Mouse (Mus musculus): ENCODE results near the gene Mcu.

Gene Mcu

DNA sequence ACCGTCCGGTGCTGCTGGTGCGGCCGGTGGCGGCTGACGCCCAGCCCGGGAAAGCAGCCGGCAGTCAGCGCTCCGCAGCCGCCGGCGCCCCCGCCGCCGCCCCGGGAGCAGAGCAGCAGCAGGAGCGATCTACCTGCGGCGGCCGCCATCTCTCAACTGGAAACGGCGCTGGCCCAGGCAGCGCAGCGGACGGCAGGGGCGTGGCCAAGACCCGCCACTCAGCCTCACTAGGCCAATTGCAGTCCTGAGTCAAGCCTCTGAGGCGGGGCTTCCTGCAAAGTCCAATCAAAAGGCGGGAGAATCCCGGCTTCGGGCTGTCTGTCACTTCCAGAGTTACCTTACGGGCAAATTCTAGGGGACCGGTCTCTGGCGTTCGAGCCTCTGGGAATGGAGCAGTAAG, at the start of gene Mcu:
Gene Mcu, minus strand, starts transcription at position 171 of the 400 bp plus-strand sequence.
- peak; percentile 98 for DNase-seq

DNA sequence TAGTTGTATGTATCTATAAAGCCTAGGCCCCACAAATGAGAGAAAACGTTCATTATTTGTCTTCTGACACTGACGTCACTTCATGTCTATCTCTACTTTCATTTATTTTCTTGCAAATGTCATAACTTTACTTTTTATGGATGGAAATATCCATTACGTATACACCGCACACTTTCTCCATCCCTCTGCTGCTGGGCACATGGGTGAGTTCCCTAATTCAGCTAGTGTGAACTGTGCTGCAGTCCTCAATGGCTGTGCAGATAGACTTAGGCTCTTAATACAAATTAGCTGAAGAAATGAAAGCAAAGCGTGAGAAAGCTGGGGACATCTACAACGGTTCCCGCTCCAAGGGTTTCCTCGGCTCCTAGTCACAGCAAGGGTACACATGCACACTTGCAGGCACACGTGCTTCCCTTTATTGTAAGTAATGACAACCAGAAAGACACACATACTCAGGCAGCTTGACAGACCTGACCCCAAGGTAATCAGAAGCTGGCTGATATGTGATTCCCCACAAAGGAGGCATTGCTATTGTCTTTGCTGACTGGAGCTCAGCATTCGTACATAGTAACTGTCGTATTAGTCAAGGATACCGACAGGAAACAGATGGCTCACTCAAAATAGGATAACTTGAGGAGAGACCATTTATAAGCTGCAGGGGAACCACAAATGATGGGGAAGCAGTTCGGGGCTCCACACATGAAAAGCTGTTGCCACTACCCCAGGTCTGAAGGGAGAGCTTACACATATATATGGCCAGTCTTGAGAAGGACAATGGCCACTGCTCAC, 49.2 kb upstream of the Mcu start:
- peak in 1 of 2 experiments; percentile 15 for DNase-seq

DNA sequence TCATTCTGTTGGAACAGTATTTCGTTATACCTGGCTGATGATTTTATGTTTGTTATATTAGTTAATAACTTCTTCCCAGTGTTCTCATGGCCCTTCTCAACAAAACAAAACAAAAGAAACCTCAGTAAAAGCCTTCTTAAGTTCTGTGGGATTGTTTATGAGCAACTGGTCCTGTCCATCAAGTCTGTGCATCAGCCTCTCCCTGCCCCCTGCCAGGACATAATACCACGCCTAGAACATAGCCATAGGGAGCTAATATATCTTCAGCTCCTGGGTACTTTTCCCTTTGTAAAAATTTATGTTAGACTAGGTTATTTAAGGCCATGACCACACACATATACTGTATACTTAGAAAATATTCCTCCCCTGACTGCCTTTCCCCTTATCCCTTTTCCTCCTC, 48.3 kb upstream of the Mcu start:
- DNase-seq: no peak

DNA sequence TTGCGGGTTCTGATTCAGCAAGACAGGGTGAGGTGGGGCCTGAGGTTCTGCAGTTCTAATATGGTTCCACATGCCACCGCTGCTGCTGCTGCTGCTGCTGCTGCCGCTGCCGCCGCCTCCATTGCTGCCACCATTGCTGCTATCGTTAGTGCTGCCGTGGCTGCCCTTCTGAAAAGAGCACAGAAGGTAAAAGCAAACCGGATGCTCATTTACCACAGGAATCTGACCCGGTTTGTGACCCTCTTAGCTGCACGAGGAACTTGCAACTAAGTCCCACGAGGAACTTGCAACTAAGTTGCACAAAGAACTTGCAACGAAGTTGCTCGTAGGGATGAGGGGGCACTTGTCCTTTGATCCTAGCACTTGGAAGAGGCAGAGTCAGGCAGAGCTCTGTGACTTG, 40.3 kb upstream of the Mcu start:
- DNase-seq: no peak

DNA sequence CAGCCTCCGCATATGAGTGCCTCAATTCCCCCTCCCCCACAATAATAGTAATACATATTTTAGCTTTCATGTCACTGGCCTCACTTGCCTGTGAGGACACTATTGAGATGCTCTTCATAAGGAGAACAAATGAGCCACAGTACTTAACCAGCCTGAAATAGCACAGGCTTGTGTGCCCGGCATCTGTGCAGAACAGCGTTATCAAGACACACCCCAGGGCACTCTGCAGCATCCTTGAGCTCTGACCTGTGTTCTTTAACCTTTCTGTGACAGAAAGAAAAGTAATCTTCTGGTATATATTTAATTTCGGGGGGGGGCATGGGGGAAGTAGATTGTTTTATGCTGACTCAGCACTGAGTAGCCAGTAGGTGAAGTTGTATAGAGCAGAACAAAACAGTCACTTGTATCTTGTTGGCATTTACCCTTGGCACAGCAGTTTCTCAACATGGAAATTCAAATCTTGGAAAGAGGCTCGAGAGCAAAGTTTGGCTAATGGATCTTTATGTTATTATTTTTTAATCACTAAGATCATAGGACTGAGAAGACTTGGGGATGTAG, 30.4 kb upstream of the Mcu start:
- no peak for DNase-seq

DNA sequence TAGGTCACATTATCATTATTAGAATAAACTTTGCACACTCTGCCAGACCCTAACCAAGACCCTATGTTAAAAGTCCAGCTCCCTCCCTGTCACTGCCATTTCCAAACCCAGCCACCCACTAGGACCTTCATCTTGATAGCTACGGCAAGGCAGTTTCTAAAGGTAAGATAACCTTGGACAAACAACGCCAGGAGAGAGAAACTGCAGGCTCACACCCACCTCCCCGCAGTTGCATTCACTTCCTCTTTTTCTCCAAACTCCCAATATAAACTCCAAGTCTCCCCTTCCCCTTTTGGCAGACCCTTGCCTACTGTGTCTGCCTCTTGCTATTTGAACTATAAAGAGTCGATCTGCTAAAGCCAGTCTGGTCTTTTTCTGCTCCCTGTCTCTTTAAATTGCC, 28.7 kb upstream of the Mcu start:
- DNase-seq: no peak

DNA sequence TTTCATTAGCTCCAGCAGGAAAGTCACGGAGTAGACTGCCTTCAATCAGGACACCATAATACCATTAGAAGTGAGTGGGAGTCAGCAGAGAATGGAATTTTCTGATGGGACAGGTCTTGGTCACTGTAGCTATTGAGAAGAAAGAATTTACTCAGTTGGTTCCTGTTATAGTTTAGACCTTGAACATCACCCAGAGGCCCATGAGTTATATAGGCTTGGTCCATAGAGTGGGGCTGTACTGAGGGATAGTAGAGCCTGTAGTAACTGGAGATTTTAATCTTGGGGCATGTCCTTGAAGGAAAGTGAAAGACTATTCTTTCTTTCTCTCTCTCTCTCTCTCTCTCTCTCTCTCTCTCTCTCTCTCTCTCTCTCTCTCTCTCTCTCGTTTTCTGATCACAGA, 28.2 kb upstream of the Mcu start:
- DNase-seq: no peak

DNA sequence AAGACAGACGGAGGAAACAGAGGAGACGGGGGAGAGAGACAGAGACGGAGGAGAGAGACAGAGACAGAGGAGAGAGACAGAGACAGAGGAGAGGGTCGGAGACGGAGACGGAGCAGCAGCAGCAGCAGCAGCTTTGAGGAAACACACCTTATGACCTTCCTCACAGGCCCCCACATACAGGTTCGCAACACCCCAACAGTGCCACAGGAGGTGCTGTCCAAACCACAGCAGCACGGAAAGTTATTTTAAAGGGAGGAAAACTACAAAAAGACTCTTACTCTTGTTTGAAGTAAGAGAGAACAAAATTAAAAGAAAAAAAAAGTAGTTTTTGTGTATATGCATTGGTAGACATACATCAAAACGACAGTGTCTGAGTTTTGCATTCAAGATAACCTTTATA, 27.2 kb upstream of the Mcu start:
- DNase-seq: no peak

DNA sequence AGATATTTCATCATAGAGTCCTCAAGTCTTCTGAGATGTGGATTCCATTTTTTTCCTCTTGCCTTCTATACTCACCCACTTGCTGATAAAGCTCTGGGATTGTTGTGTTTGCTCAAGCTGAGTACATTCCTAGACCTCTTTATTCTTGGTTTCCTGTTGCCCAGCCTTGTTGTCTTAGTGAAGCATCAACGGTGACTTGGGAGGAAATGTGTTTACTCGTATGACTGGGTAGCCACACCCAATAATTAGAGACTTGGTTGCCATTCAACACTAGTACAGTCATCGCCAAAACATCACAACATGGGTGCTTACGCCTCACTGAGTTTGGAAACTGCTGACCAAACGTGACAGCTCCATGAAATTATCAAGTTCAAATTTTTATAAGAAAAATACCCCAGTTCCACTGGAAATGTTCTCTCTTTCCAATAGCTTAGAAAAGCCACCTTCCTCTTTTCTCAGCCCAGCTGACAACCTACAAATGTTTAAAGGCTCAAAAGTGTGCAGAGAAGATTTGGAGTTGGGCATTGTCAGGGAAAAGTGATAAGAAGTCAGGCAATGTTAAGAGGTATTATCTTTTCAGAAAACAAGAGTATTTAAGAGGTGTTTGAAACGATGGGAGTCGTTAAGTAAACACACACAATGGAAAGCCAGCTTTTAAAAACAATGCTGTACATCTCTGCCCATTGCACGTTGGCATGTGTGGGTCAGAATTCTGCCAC, 26.3 kb upstream of the Mcu start:
- peak; percentile 59 to 70 for DNase-seq

DNA sequence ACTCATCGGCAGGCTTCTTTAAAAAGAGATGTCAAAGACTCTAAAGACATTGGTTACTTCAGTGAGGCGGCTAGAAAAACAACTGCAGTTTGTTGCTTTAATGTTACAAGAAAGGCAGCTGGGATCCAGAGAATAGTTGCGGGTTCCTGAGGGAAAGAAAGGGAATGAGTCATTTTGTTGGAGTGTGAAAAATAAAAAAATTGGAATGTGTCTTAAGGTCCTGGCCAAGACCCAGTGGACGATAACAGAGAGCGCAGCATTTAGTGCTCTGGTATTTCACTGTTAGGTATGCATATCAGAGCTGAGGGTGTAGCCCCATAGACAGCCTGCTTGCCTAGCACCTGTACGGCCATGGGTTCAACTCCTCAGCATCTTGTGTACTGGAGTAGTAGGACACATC, 22.1 kb upstream of the Mcu start:
- no peak for DNase-seq

DNA sequence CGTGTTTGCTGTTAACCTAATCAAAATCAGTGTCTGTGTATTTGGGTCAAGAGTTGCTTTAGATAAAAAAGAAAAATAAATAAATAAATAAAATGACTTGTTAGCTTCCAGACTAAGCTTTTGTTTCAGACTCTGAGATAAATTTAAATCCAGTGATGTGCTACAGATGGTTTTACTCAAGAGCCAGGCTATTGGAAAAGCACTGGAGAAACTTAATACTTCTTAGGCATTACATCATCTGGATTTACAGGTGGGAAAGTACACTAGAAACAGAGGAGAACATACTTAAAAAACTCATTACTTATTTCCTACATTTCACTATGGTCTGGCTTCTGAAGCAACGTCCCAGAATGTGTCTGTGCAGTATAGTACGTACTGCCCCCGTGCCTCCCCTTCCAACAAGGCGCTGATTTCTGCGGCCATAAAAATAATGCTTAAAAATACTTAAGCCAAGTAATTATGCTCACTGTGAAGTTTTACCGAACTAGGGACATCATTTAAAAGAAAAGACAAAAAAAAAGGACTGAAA, 21.2 kb upstream of the Mcu start:
- no peak for DNase-seq

DNA sequence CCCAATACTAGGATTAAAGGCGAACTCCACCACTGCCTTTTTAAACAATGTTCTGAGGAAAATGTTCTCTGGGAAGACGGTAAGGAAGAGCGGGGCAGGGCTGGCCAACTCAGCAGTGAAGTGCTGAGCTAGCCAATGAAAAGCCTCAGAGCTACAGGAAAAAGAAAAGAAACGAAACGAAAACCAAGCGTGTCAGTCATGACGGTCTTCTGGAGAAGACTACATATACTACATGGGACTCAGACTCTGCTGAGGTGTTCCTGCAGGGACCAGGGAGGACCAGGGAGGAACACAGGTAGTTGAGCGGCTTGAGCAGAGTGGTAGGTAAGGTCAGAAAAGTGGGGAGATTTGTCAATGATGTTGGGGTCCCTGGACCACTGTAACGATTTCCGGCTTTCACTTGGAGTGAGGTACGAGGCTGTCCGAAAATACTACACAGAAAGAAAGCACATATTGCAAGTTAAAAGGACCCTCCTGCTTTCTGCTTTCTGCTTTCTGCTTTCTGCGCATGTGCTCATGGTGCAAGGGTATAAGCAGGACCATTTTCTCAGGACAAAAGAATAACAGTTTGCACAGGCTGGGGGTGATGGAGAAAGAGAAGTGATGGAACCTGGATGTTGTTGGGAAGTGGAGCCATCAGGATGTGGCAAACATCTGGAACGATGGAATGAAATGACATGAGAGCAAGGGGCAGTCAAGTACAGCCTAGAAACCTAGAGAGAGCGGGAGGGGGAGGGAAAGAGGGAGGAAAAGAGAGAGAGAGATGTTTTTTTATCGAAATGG, 20.4 kb upstream of the Mcu start:
- no peak for DNase-seq

DNA sequence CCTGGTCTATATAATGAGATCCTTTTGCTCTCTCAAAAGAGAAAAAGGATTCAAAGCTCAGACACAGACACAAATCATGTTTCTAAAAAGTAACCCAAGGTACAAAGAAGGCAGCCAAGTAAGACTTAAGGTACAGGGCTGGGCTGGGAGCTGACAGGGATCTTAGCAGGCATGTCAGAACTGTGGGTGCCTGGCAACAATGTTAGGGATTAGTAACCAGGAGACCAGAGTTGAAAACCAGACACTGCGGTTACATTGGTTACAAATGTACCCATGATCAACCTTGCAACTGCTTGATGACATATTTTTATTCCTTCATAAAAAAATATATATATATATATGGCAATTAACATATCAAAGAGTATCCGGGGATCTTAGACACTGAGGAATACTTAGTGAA, 19.6 kb upstream of the Mcu start:
- no peak for DNase-seq

DNA sequence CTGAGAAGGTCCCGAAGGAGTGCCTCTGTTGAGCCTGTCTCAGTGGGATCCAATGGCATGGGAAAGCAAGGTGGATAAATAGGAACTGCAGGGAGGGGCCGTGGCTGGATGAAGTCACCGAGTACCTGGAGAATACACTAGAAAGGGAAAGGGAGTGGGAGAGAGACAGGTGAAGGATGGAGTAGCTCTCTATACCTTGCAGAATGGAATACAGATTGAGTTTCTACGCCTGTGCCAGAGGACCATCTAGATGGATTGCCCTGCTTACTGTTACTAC, 13.0 kb upstream of the Mcu start:
- no peak for DNase-seq

DNA sequence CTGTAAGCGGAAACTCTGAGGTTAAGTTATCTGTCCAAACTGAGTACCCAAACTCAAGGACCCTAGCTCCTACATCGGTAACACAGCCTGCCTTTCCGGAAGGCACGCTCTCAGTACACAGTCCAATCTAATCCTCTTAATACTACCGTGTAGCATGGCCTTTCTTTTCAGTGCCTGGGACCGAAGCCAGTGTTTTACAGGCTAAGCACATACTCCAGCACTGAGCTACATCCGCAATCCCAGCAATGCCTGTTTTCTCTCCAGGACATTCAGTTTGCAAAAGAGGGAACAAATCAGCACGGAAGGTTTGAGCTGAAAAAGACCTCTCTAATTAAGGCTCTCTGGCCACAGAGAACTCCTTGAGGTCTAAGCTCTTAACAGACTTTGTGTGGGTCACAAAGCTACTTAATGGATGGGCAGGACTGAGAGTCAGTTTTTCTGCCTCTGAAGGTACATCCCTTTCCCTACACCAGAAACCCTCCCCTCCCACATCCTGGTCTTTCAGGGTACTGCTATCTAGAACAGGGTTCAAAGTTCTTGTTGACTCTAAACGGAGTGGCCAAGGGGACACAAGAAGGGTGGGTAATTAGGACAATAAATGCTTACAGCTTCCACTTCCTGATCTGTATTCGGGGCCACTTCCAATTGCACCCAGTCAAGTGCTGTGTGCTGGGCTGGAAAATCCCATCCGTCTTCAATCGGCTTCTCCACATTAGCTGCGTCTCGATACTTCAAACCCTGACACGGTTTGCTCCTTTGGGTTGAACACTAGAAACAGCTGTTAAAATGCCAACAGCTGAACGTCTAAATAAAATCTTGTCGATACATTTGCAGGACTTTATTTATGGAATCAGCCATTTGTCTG, 12.4 kb upstream of the Mcu start:
- no peak for DNase-seq

DNA sequence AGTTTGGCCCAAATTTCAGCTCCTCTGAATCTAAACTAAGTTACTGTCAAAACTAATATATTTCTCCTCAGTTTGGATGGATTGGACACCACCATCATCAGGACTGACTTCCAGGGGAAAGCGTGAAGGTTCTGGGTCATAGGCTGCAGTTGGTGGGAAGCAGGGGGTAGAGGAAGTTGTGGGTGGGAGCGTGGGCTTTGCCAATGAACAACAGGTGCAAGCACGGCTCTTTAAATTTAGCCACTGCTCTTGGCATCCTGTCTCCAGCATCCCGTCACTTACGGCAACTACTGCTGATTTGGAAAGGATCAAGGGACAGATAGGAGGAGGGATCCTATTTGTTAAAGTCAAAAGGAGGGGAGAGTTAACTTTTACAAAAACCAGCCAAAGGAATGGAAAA, 7.0 kb upstream of the Mcu start:
- DNase-seq: peak; percentile 51 to 66

DNA sequence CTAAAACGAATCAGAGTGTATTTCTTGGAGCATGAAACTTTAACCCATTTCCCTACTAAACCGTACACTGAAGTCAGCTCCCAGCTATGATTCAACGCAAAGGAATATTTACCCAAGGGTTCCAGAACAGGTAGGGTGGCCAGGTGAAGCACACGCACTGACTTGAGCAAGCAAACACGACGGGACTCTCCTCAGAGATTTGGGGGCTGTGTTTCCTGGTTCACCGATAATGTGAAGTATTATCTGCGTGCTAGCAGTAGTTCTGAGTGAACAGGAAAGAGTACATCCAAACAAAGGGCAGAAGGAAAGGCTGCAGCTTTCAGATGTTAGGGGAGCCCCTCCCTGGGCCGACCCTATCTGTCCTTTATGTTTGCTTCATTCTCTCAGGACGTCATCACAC, 4.9 kb upstream of the Mcu start:
- DNase-seq: no peak

DNA sequence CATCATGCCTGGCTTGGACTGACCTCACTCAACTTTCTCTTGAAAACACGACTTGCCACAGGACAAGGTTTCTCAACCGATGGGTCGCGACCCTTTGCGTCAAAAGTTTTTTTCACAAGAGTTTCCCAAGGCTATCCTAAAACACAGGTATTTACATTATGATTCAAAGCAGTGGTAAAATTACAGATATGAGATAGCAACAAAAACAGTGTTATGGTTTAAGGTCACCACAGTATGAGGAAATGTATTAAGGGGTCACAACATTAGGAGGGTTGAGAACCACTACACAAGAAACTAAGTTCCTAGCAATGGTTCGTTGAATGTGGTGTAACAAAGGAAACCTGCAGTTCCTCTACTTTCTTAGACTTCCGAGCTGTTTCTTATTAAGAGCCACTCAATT, 1.3 kb upstream of the Mcu start:
- DNase-seq: no peak

DNA sequence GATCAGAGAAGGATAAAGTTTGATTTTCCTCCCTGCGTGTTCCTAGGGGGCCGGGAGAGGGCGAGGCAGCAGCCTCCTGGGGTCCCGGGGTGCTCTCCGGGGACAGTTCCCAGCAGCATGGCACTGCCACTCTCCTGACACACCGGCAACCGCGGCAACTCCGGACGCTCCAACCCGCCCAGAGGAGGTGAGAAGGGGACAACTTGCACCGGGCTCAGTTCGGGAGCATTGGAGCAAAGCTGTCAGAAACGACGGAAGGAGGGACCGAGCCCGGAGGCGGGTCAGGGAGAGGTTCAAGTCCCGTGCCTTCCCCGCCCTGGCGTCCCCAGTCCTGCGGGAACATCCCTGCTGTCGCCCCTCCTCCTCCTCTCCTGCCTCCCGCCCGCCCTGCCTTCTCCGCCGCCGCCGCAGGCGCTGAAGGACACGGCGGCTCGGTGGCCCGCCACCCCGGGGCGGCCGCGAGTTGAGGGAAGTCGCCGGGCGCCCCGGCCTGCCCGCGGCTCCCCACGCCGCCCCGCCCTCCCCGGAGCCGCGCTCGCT, 441 bp downstream of the Mcu start, which contains the start of gene Gm10322:
Gene Gm10322, plus strand, starts transcription at position 83 of the 540 bp plus-strand sequence.
- peak; percentile 77 to 81 for DNase-seq

DNA sequence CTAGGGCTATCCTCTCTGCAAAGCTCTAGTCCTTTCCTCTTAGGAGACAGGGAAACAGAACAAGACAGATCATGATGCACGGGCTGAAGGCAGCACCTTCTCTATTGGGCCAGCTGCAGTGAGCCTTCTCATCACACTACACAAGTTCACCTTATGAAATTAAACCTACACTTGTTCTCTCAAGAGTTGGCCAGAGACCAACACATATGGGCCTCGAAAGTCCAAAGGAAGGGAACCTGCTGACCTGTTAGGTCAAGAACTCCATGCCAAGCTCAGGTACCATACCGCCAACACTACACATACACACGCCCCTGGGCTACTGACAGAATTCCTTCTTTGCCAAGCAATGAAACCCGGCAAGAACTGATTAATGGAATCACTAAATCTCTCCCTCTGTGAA, 1.1 kb downstream of the Mcu start:
- DNase-seq: peak in 1 of 2 experiments; percentile 25

DNA sequence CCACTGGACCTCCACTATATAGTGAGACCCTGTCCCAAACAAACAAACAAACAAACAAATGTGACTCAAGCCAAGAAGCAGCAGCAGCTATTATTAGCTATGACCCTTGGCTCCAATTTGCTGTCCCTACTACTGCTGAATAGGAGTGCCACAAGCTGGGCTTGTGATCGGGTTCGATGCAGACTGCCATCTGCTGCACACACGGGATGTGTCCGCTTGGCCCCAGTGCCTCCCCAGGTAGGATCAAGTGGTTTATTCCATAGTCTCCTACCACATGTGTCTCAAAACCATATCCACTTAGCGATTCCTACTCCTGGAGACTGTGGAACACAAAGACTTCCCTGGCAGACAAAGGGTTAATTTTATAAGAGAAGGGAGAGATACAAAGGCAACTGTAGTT, 2.4 kb downstream of the Mcu start:
- DNase-seq: peak; percentile 46 to 61

DNA sequence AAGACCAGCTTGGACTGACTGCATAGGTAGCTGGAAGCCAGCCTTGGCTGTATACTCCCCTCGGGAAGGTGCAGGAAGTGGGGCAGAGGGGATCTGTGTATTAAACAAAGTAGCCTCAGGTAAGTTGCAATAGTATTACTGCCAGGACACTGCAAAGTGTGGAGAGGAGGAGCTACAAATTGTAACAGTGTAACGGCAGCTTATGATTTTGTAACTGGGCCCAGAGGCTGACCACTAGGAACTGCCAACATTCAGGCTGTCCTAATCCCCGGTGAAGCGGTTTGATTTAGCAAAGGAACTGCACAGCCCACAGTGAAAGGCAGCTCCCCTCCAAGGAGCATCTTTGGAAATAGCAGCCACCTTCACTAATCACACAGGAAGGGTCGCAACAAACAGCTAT, 3.2 kb downstream of the Mcu start:
- DNase-seq: no peak
